Mouse (Mus musculus) spleen, adult 2 months (tissue): Measurements from ENCODE around the gene Acin1.
A peak's percentile ranks its signal among the peaks of the same experiment; 100 is the strongest.

Experiments used
- CTCF ChIP-seq: fragments of 200-500 bp; IDR thresholded peaks from 2 replicates; pipeline ENCODE4 v1.5.1; 2011; ENCODE audit warnings: mild to moderate bottlenecking, inconsistent platforms; ENCODE audit not compliant: insufficient read depth, insufficient read length, insufficient replicate concordance; ENCODE audit errors: extremely low read depth
- POLR2A ChIP-seq: fragments of 200-500 bp; IDR thresholded peaks from 2 replicates; pipeline ENCODE4 v1.6.1; 2011; ENCODE audit warnings: low read depth, low read length, inconsistent platforms

DNA sequence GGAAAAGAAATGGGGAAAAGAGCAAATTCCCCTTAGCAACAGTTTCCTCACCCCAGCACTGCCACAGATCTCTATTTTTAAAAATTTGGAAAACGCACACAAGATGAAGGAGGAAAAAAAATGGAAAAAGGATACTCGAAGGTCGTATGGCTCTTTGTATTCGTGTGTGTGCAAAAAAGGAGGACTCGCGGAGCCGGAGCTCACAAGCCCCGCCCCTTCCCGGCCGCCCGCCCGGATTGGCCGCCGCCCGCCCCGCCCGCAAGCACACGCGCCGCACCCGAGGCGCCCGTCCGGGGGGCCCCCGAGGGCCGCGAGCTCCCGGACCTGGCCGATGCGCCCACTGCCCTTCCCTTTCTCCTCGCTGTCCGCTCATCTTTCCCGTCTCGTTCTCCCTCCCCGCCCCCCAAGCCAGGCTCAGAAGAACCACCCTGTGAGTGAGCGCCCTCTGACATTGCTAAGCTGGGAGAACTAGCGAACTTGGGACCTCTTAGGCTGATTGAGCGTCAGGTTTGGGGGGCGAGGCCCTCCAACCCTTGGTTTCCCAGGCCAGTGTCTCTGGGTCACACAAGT is 80.9 kb downstream of the Acin1 start, which contains the start of gene 4931414P19Rik:
- TF ChIP-seq POLR2A (peak; percentile 10), CTCF (no peak)
